Mouse (Mus musculus): ENCODE measurements around the gene Cym. TPM values are rescaled to one million over a fixed set of nuclear protein-coding genes. Genes with fewer than 3 reads are reported as not detected.

Gene Cym
- polyA plus RNA-seq, 1 experiment from 2014 or later: 0.13 TPM

- Histone ChIP-seq H3K4me1 (ENCODE audit: control insufficient read depth, insufficient read depth, low read depth, low read length) (no peaks in the 10 kb centered on the region; the same call in 1 of the 2 replicates), H3K36me3 (ENCODE audit: control insufficient read depth, insufficient read depth, low read length) (no peaks in the 10 kb centered on the region), H3K27ac (ENCODE audit: low read depth, low read length) (no peak overlapping the region), H3K9me3 (ENCODE audit: control insufficient read depth, low read length) (no peaks in the 10 kb centered on the region), H3K9ac (ENCODE audit: low read depth, low read length) (no peak overlapping the region), H3K4me3 (ENCODE audit: low read length) (no peak overlapping the region), H3K27me3 (replicated peaks; ENCODE audit: control insufficient read depth, insufficient read depth, low read length) (no peaks in the 10 kb centered on the region; the same call in 1 of the 2 replicates), H3K4me2 (ENCODE audit: low read length) (no peak overlapping the region)
- WGBS: 53% methylated on average over 4 of the region's 4 CpGs
- ATAC-seq: no peak
Measured at GRCm38 (mm10) chr3:107231202-107231601, 9.7 kb upstream of the Cym start.

- 67% methylated on average over 1 of the region's 1 CpGs for WGBS
- Histone ChIP-seq H3K4me2 (ENCODE audit: low read length) (no peak within 1 kb of the TSS), H3K36me3 (ENCODE audit: control insufficient read depth, insufficient read depth, low read length) (no peaks in the 10 kb centered on the region), H3K4me1 (ENCODE audit: control insufficient read depth, insufficient read depth, low read depth, low read length) (no peaks in the 10 kb centered on the region; the same call in 1 of the 2 replicates), H3K27me3 (replicated peaks; ENCODE audit: control insufficient read depth, insufficient read depth, low read length) (no peaks in the 10 kb centered on the region; the same call in 1 of the 2 replicates), H3K4me3 (ENCODE audit: low read length) (no peak within 1 kb of the TSS), H3K9ac (ENCODE audit: low read depth, low read length) (no peak within 1 kb of the TSS), H3K9me3 (ENCODE audit: control insufficient read depth, low read length) (no peaks in the 10 kb centered on the region), H3K27ac (ENCODE audit: low read depth, low read length) (no peak within 1 kb of the TSS)
- no peak for ATAC-seq
Measured at GRCm38 (mm10) chr3:107230527-107230926, 9.0 kb upstream of the Cym start, which contains the start of gene A630076J17Rik. A630076J17Rik (plus strand) TSS chr3:107230614.

- WGBS: 76% methylated on average over 5 of the region's 5 CpGs
Measured at GRCm38 (mm10) chr3:107229822-107230221, 8.3 kb upstream of the Cym start.

GRCm38 (mm10) chr3:107229221-107229620 lies 7.7 kb upstream of the Cym start:
- WGBS: 90% methylated on average over 5 of the region's 5 CpGs
- Histone ChIP-seq H3K4me1 (ENCODE audit: control insufficient read depth, insufficient read depth, low read depth, low read length) (no peaks in the 10 kb centered on the region; the same call in 1 of the 2 replicates), H3K27me3 (replicated peaks; ENCODE audit: control insufficient read depth, insufficient read depth, low read length) (no peaks in the 10 kb centered on the region; the same call in 1 of the 2 replicates), H3K9me3 (ENCODE audit: control insufficient read depth, low read length) (no peaks in the 10 kb centered on the region), H3K4me2 (ENCODE audit: low read length) (no peak overlapping the region), H3K4me3 (ENCODE audit: low read length) (no peak overlapping the region), H3K27ac (ENCODE audit: low read depth, low read length) (no peak overlapping the region), H3K36me3 (ENCODE audit: control insufficient read depth, insufficient read depth, low read length) (no peaks in the 10 kb centered on the region), H3K9ac (ENCODE audit: low read depth, low read length) (no peak overlapping the region)
- ATAC-seq: no peak

More at GRCm38 (mm10) chr3:107229822-107230221, 8.3 kb upstream of the Cym start:
- Histone ChIP-seq H3K36me3 (ENCODE audit: control insufficient read depth, insufficient read depth, low read length) (no peaks in the 10 kb centered on the region), H3K27ac (ENCODE audit: low read depth, low read length) (no peak overlapping the region), H3K9me3 (ENCODE audit: control insufficient read depth, low read length) (no peaks in the 10 kb centered on the region), H3K4me2 (ENCODE audit: low read length) (no peak overlapping the region), H3K27me3 (replicated peaks; ENCODE audit: control insufficient read depth, insufficient read depth, low read length) (no peaks in the 10 kb centered on the region; the same call in 1 of the 2 replicates), H3K9ac (ENCODE audit: low read depth, low read length) (no peak overlapping the region), H3K4me1 (ENCODE audit: control insufficient read depth, insufficient read depth, low read depth, low read length) (no peaks in the 10 kb centered on the region; the same call in 1 of the 2 replicates), H3K4me3 (ENCODE audit: low read length) (no peak overlapping the region)
- ATAC-seq: no peak

- no peaks in the 10 kb centered on the region for H3K9me3 ChIP-seq (ENCODE audit: control insufficient read depth, low read length)
- no peak overlapping the region for H3K4me2 ChIP-seq (ENCODE audit: low read length)
- no peak for ATAC-seq
- no peaks in the 10 kb centered on the region for H3K27me3 ChIP-seq (replicated peaks; ENCODE audit: control insufficient read depth, insufficient read depth, low read length)
- H3K4me1 ChIP-seq (ENCODE audit: control insufficient read depth, insufficient read depth, low read depth, low read length): no peaks in the 10 kb centered on the region
- no peak overlapping the region for H3K4me3 ChIP-seq (ENCODE audit: low read length)
- 88% methylated on average over 5 of the region's 5 CpGs for WGBS
- H3K27ac ChIP-seq (ENCODE audit: low read depth, low read length): no peak overlapping the region
- no peak overlapping the region for H3K9ac ChIP-seq (ENCODE audit: low read depth, low read length)
- H3K36me3 ChIP-seq (ENCODE audit: control insufficient read depth, insufficient read depth, low read length): no peaks in the 10 kb centered on the region
Measured at GRCm38 (mm10) chr3:107225820-107226219, 4.3 kb upstream of the Cym start.

- H3K4me1 ChIP-seq (ENCODE audit: control insufficient read depth, insufficient read depth, low read depth, low read length): no peaks in the 10 kb centered on the region
- WGBS: 80% methylated on average over 1 of the region's 1 CpGs
- H3K9ac ChIP-seq (ENCODE audit: low read depth, low read length): no peak overlapping the region
- H3K4me2 ChIP-seq (ENCODE audit: low read length): no peak overlapping the region
- no peak overlapping the region for H3K27ac ChIP-seq (ENCODE audit: low read depth, low read length)
- H3K9me3 ChIP-seq (ENCODE audit: control insufficient read depth, low read length): no peaks in the 10 kb centered on the region
- no peak overlapping the region for H3K4me3 ChIP-seq (ENCODE audit: low read length)
- H3K36me3 ChIP-seq (ENCODE audit: control insufficient read depth, insufficient read depth, low read length): no peaks in the 10 kb centered on the region
- no peak for ATAC-seq
- no peaks in the 10 kb centered on the region for H3K27me3 ChIP-seq (replicated peaks; ENCODE audit: control insufficient read depth, insufficient read depth, low read length)
Measured at GRCm38 (mm10) chr3:107223230-107223629, 1.7 kb upstream of the Cym start.

GRCm38 (mm10) chr3:107218572-107218971 lies 3.0 kb downstream of the Cym start:
- WGBS: 89% methylated on average over 7 of the region's 7 CpGs
- no peak overlapping the region for H3K9ac ChIP-seq (ENCODE audit: low read depth, low read length)
- ATAC-seq: no peak
- H3K27ac ChIP-seq (ENCODE audit: low read depth, low read length): no peak overlapping the region
- H3K27me3 ChIP-seq (replicated peaks; ENCODE audit: control insufficient read depth, insufficient read depth, low read length): no peaks in the 10 kb centered on the region
- H3K4me2 ChIP-seq (ENCODE audit: low read length): no peak overlapping the region
- no peak overlapping the region for H3K4me3 ChIP-seq (ENCODE audit: low read length)
- H3K9me3 ChIP-seq (ENCODE audit: control insufficient read depth, low read length): no peaks in the 10 kb centered on the region
- no peaks in the 10 kb centered on the region for H3K4me1 ChIP-seq (ENCODE audit: control insufficient read depth, insufficient read depth, low read depth, low read length)
- H3K36me3 ChIP-seq (ENCODE audit: control insufficient read depth, insufficient read depth, low read length): no peaks in the 10 kb centered on the region

- no peak for ATAC-seq
- WGBS: 76% methylated on average over 3 of the region's 3 CpGs
- H3K9ac ChIP-seq (ENCODE audit: low read depth, low read length): no peak overlapping the region
Measured at GRCm38 (mm10) chr3:107217101-107217480, 4.4 kb downstream of the Cym start.

GRCm38 (mm10) chr3:107216400-107217100 lies 5.0 kb downstream of the Cym start:
- Histone ChIP-seq H3K4me1 (ENCODE audit: control insufficient read depth, insufficient read depth, low read depth, low read length) (no peaks in the 10 kb centered on the region), H3K27ac (ENCODE audit: low read depth, low read length) (no peak overlapping the region), H3K27me3 (replicated peaks; ENCODE audit: control insufficient read depth, insufficient read depth, low read length) (no peaks in the 10 kb centered on the region), H3K9me3 (ENCODE audit: control insufficient read depth, low read length) (no peaks in the 10 kb centered on the region), H3K36me3 (ENCODE audit: control insufficient read depth, insufficient read depth, low read length) (no peaks in the 10 kb centered on the region), H3K4me3 (ENCODE audit: low read length) (no peak overlapping the region), H3K9ac (ENCODE audit: low read depth, low read length) (no peak overlapping the region), H3K4me2 (ENCODE audit: low read length) (no peak overlapping the region)
- WGBS: 69% methylated on average over 8 of the region's 8 CpGs
- no peak for ATAC-seq

More at GRCm38 (mm10) chr3:107217101-107217480, 4.4 kb downstream of the Cym start:
- no peaks in the 10 kb centered on the region for H3K4me1 ChIP-seq (ENCODE audit: control insufficient read depth, insufficient read depth, low read depth, low read length)
- H3K4me3 ChIP-seq (ENCODE audit: low read length): no peak overlapping the region
- H3K36me3 ChIP-seq (ENCODE audit: control insufficient read depth, insufficient read depth, low read length): no peaks in the 10 kb centered on the region
- H3K4me2 ChIP-seq (ENCODE audit: low read length): no peak overlapping the region
- H3K27ac ChIP-seq (ENCODE audit: low read depth, low read length): no peak overlapping the region
- no peaks in the 10 kb centered on the region for H3K9me3 ChIP-seq (ENCODE audit: control insufficient read depth, low read length)
- no peaks in the 10 kb centered on the region for H3K27me3 ChIP-seq (replicated peaks; ENCODE audit: control insufficient read depth, insufficient read depth, low read length)

Data from hindbrain, embryonic 16.5 days (tissue).